26 mouse cellular contexts compared by ENCODE assay signal in the genomic region with DNA sequence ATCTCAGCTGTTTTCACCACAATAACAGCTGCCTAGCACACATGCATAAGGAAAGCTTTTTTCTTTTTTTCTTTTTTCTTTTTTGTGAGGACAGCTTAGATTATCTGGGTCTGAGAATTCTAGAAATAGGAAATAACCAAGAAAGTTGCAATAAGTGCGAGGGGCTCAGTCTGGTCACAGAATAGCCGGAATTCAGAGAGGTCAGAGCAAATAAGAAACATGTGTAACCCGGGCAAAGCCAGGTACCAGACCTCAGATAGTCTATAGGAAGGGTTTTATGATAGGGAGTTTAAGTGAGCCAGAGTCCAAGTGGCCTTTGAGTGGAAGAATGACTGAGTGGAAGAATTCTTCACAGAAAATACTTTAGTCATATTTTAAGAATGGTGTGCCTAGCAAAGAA.
DNase-seq lines count a peak whose midpoint lies in the region; ATAC-seq lines count a peak whose summit lies in the region.
"Had no signal": no experiment of that assay in that cellular context is flagged by ENCODE, and none has a peak within 500 bp of the region (broad histone marks: within the 10 kb centered on the region; RNA-seq: fewer than 3 reads in every experiment).

No protein-coding gene starts in this region.

- no peaks in the 10 kb centered on the region for H3K4me1 ChIP-seq in embryonic facial prominence, embryonic 11.5 days (ENCODE audit: control insufficient read depth, insufficient read depth, low read length)
- peaks cover 54% of the 10 kb centered on the region for H3K4me1 ChIP-seq in limb, embryonic 10.5 days
- H3K4me1 ChIP-seq: embryonic facial prominence, embryonic 15.5 days; heart, embryonic 10.5 days; hindbrain, embryonic 12.5 days; hindbrain, embryonic 15.5 days; intestine, embryonic 15.5 days had no signal

- no peak overlapping the region for H3K27ac ChIP-seq in embryonic facial prominence, embryonic 11.5 days (replicated peaks; ENCODE audit: low read depth, low read length)
- peak overlapping the region; percentile 75 for H3K27ac ChIP-seq in limb, embryonic 10.5 days
- H3K27ac ChIP-seq: embryonic facial prominence, embryonic 12.5 days; embryonic facial prominence, embryonic 15.5 days; heart, embryonic 10.5 days; heart, embryonic 13.5 days; hindbrain, embryonic 12.5 days; hindbrain, embryonic 15.5 days; intestine, embryonic 15.5 days had no signal

- no peaks in the 10 kb centered on the region for H3K27me3 ChIP-seq in embryonic facial prominence, embryonic 11.5 days (ENCODE audit: control insufficient read depth, insufficient read depth, low read length)
- H3K27me3 ChIP-seq in limb, embryonic 10.5 days (ENCODE audit: low read depth, poor library complexity, severe bottlenecking) = no peaks in the 10 kb centered on the region
- H3K27me3 ChIP-seq: embryonic facial prominence, embryonic 12.5 days; embryonic facial prominence, embryonic 15.5 days; heart, embryonic 13.5 days; hindbrain, embryonic 12.5 days; hindbrain, embryonic 15.5 days; intestine, embryonic 15.5 days had no signal

- no peaks in the 10 kb centered on the region for H3K9me3 ChIP-seq in embryonic facial prominence, embryonic 11.5 days (replicated peaks; ENCODE audit: control insufficient read depth, low read length)
- no peaks in the 10 kb centered on the region for H3K9me3 ChIP-seq in limb, embryonic 10.5 days (replicated peaks)
- H3K9me3 ChIP-seq: embryonic facial prominence, embryonic 12.5 days; embryonic facial prominence, embryonic 15.5 days; heart, embryonic 10.5 days; heart, embryonic 13.5 days; hindbrain, embryonic 12.5 days; hindbrain, embryonic 15.5 days; intestine, embryonic 15.5 days had no signal

- H3K4me2 ChIP-seq in embryonic facial prominence, embryonic 11.5 days (ENCODE audit: low read depth, low read length) = no peak overlapping the region
- H3K4me2 ChIP-seq: embryonic facial prominence, embryonic 12.5 days; embryonic facial prominence, embryonic 15.5 days; heart, embryonic 13.5 days; hindbrain, embryonic 12.5 days; hindbrain, embryonic 15.5 days; intestine, embryonic 15.5 days had no signal

- no peak for ATAC-seq in embryonic facial prominence, embryonic 11.5 days (replicated peaks; ENCODE audit: insufficient number of reproducible peaks, low FRiP score, low TSS enrichment, low read depth)
- ATAC-seq in megakaryocyte progenitor cell, adult 5-6 weeks (replicated peaks; ENCODE audit: poor library complexity) = no peak
- ATAC-seq: activated CD4-positive, CD25-positive, alpha-beta regulatory T cell, adult 4 months; forebrain, embryonic 14.5 days; forebrain, postnatal 0 days; intestine, embryonic 15.5 days had no signal

- H3K4me3 ChIP-seq in embryonic facial prominence, embryonic 11.5 days (ENCODE audit: low read depth, low read length) = no peak overlapping the region
- H3K4me3 ChIP-seq in limb, embryonic 10.5 days = no peak overlapping the region
- H3K4me3 ChIP-seq: embryonic facial prominence, embryonic 12.5 days; embryonic facial prominence, embryonic 15.5 days; heart, embryonic 10.5 days; heart, embryonic 13.5 days; hindbrain, embryonic 12.5 days; hindbrain, embryonic 15.5 days; intestine, embryonic 15.5 days had no signal

- no peaks in the 10 kb centered on the region for H3K36me3 ChIP-seq in embryonic facial prominence, embryonic 11.5 days (replicated peaks; ENCODE audit: control insufficient read depth, insufficient read depth, low read depth, low read length)
- H3K36me3 ChIP-seq in limb, embryonic 10.5 days = no peaks in the 10 kb centered on the region
- H3K36me3 ChIP-seq: embryonic facial prominence, embryonic 12.5 days; embryonic facial prominence, embryonic 15.5 days; heart, embryonic 10.5 days; heart, embryonic 13.5 days; hindbrain, embryonic 12.5 days; hindbrain, embryonic 15.5 days; intestine, embryonic 15.5 days had no signal

- peak; percentile 45 for DNase-seq in embryo, embryonic 11 days
- peak; percentile 44 for DNase-seq in embryonic facial prominence, embryonic 11.5 days (ENCODE audit: low spot score)
- DNase-seq in limb, embryonic 10.5 days (ENCODE audit: low spot score) = no peak
- DNase-seq in heart, adult 9 months (ENCODE audit: low spot score in 2 of 2) = no peak
- no peak for DNase-seq in left cerebral cortex, postnatal 36 days (ENCODE audit: low spot score in 2 of 2)
- DNase-seq in ovary, postnatal 14 days (ENCODE audit: low spot score) = no peak
- DNase-seq: adrenal gland, adult 8-10 months; adrenal gland, postnatal 25 days; cerebellum, adult 18-20 months; cerebellum, adult 9-10 months; cerebellum, postnatal 25 days; forebrain, postnatal 0 days; gastrocnemius, postnatal 25 days; heart, adult 18-20 months; heart, postnatal 14 days; kidney, adult 11 months had no signal

- no peak overlapping the region for H3K9ac ChIP-seq in embryonic facial prominence, embryonic 11.5 days (replicated peaks; ENCODE audit: low read length)
- H3K9ac ChIP-seq: embryonic facial prominence, embryonic 12.5 days; embryonic facial prominence, embryonic 15.5 days; forebrain, postnatal 0 days; heart, embryonic 13.5 days; hindbrain, embryonic 12.5 days; hindbrain, embryonic 15.5 days; intestine, embryonic 15.5 days had no signal

- 26% methylated on average over 3 of the region's 3 CpGs for WGBS in embryonic facial prominence, embryonic 11.5 days
- WGBS in limb, embryonic 10.5 days = 12% methylated on average over 3 of the region's 3 CpGs

- intact Hi-C loops in left cerebral cortex, postnatal 36 days (cut with DNase I) = no loop called here

Comparison
In these comparisons a context has a peak if more than half of its experiments do, and no peak if none do; other contexts are left out.
1. DNase-seq: peak in embryo, embryonic 11 days (single experiment) and embryonic facial prominence, embryonic 11.5 days (single experiment); none in limb, embryonic 10.5 days (single experiment), heart, adult 9 months (0 of 2), left cerebral cortex, postnatal 36 days (0 of 2) and ovary, postnatal 14 days (single experiment).